Mouse (Mus musculus): ENCODE results near the gene Atp6v0c.

The Atp6v0c gene

DNA sequence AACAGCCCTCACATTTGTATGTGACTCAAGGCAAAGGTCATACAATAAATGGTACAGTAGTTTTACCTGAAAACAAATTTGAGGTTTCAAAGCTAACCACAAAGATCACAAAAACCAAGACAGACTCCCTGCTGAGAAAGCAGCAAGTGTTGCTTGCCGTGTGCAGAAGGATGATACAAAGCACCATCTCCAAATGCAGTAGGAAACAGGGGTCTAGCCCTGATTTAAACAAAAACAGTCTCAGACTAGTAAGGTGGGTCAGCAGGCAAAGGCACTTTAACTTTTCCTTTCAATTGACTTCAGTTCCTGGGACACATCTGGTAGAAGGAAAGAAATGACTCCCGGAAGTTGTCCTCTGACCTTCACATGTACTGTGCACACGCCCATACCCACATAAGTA lies 42.7 kb downstream of the Atp6v0c start:
- no peak for ATAC-seq (ENCODE audit: insufficient number of reproducible peaks, low FRiP score, low TSS enrichment)

DNA sequence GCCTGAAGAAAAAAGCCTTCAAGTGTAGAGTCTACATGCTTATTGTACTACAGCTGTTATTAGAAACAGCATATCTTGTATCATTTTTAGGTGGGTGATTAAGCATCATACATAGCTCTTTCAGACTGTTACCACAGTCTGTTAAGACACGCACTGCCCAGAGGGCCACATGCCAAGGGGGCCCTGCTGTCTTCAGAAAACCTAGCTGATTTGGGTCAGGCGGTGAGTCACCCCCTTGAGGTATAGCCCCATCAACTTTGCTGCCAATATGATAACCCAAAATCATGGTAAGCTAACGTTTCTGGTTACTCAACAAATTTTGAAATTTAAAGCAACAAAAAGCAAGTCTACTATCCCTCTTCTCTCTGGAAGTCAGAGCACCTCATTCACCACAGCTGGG lies 50.1 kb downstream of the Atp6v0c start:
- ATAC-seq (ENCODE audit: insufficient number of reproducible peaks, low FRiP score, low TSS enrichment), result no peak

Measured in cerebellum, adult (tissue).